Mouse (Mus musculus): ENCODE measurements around the gene Hist1h4j. TPM values are rescaled to one million over a fixed set of nuclear protein-coding genes. Genes with fewer than 3 reads are reported as not detected.
"Not testable (repeated sequence)": the region's sequence is repeated elsewhere in the genome, so short reads cannot be mapped to it uniquely, and the experiment has no call there.

Gene Hist1h4j
- polyA plus RNA-seq, 1 experiment = 60.3 TPM

- H3K4me1 ChIP-seq (replicated peaks; ENCODE audit: control insufficient read depth, insufficient read depth, low read length); H3K27me3 ChIP-seq (ENCODE audit: control insufficient read depth, insufficient read depth, low read length); H3K36me3 ChIP-seq (ENCODE audit: control insufficient read depth, insufficient read depth, low read length): not testable (repeated sequence)
- peak; percentile 96 for DNase-seq
- peak within 1 kb of the TSS; percentile 61 for H3K4me3 ChIP-seq (ENCODE audit: control insufficient read depth, insufficient read depth, low read length)
- H3K27ac ChIP-seq (ENCODE audit: control insufficient read depth, insufficient read depth, low read length) = peak within 1 kb of the TSS; percentile 96
- TF ChIP-seq POLR2A (IDR thresholded peaks at IDR 0.05; ENCODE audit: control insufficient read depth, extremely low read depth, insufficient read depth, low read length, poor library complexity) = peak; percentile 84
- WGBS = under 1% methylated on average over 46 of the region's 56 CpGs
Observed at GRCm38 (mm10) chr13:21750159-21751017, 15.5 kb downstream of the Hist1h4j start, which contains the start of gene Hist1h4k. Gene Hist1h4k (minus strand): TSS chr13:21750505.

- H3K4me3 ChIP-seq (ENCODE audit: control insufficient read depth, insufficient read depth, low read length) = no peak overlapping the region
- H3K27me3 ChIP-seq (ENCODE audit: control insufficient read depth, insufficient read depth, low read length) = no peaks in the 10 kb centered on the region
- no peak for DNase-seq
- no peaks in the 10 kb centered on the region for H3K36me3 ChIP-seq (ENCODE audit: control insufficient read depth, insufficient read depth, low read length)
- no peak overlapping the region for H3K27ac ChIP-seq (ENCODE audit: control insufficient read depth, insufficient read depth, low read length)
- TF ChIP-seq POLR2A (IDR thresholded peaks at IDR 0.05; ENCODE audit: control insufficient read depth, extremely low read depth, insufficient read depth, low read length, poor library complexity) = no peak
- no peak for TF ChIP-seq CTCF (IDR thresholded peaks at IDR 0.05; ENCODE audit: borderline replicate concordance, control insufficient read depth, extremely low read depth, insufficient read depth, low read length, poor library complexity)
- H3K4me1 ChIP-seq (replicated peaks; ENCODE audit: control insufficient read depth, insufficient read depth, low read length) = peaks cover 7% of the 10 kb centered on the region
Observed at GRCm38 (mm10) chr13:21751417-21751816, 16.6 kb downstream of the Hist1h4j start.

GRCm38 (mm10) chr13:21751827-21752226 is 17.0 kb downstream of the Hist1h4j start:
- Histone ChIP-seq H3K4me3 (ENCODE audit: control insufficient read depth, insufficient read depth, low read length) (no peak overlapping the region), H3K36me3 (ENCODE audit: control insufficient read depth, insufficient read depth, low read length) (no peaks in the 10 kb centered on the region), H3K27ac (ENCODE audit: control insufficient read depth, insufficient read depth, low read length) (no peak overlapping the region; the same call in 1 of the 2 replicates), H3K4me1 (replicated peaks; ENCODE audit: control insufficient read depth, insufficient read depth, low read length) (peaks cover 7% of the 10 kb centered on the region), H3K27me3 (ENCODE audit: control insufficient read depth, insufficient read depth, low read length) (no peaks in the 10 kb centered on the region)
- TF ChIP-seq POLR2A (IDR thresholded peaks at IDR 0.05; ENCODE audit: control insufficient read depth, extremely low read depth, insufficient read depth, low read length, poor library complexity) = no peak
- no peak for TF ChIP-seq CTCF (IDR thresholded peaks at IDR 0.05; ENCODE audit: borderline replicate concordance, control insufficient read depth, extremely low read depth, insufficient read depth, low read length, poor library complexity)
- no peak for DNase-seq
- 84% methylated on average over 3 of the region's 3 CpGs for WGBS

GRCm38 (mm10) chr13:21752356-21752755 is 17.5 kb downstream of the Hist1h4j start:
- Histone ChIP-seq H3K36me3 (ENCODE audit: control insufficient read depth, insufficient read depth, low read length) (no peaks in the 10 kb centered on the region), H3K27ac (ENCODE audit: control insufficient read depth, insufficient read depth, low read length) (peak overlapping the region; percentile 7; the same call in 1 of the 2 replicates), H3K4me1 (replicated peaks; ENCODE audit: control insufficient read depth, insufficient read depth, low read length) (peaks cover 7% of the 10 kb centered on the region), H3K27me3 (ENCODE audit: control insufficient read depth, insufficient read depth, low read length) (no peaks in the 10 kb centered on the region), H3K4me3 (ENCODE audit: control insufficient read depth, insufficient read depth, low read length) (no peak overlapping the region)
- WGBS = 54% methylated on average over 3 of the region's 3 CpGs
- no peak for TF ChIP-seq CTCF (IDR thresholded peaks at IDR 0.05; ENCODE audit: borderline replicate concordance, control insufficient read depth, extremely low read depth, insufficient read depth, low read length, poor library complexity)
- no peak for TF ChIP-seq POLR2A (IDR thresholded peaks at IDR 0.05; ENCODE audit: control insufficient read depth, extremely low read depth, insufficient read depth, low read length, poor library complexity)
- DNase-seq = no peak

GRCm38 (mm10) chr13:21753051-21753523 is 18.2 kb downstream of the Hist1h4j start:
- peaks cover 5% of the 10 kb centered on the region; the same call in 1 of the 2 replicates for H3K4me1 ChIP-seq (replicated peaks; ENCODE audit: control insufficient read depth, insufficient read depth, low read length)
- DNase-seq = no peak
- peak overlapping the region; percentile 94 for H3K27ac ChIP-seq (ENCODE audit: control insufficient read depth, insufficient read depth, low read length)
- 4% methylated on average over 10 of the region's 10 CpGs for WGBS
- peak overlapping the region; percentile 69 for H3K4me3 ChIP-seq (ENCODE audit: control insufficient read depth, insufficient read depth, low read length)
- no peaks in the 10 kb centered on the region for H3K27me3 ChIP-seq (ENCODE audit: control insufficient read depth, insufficient read depth, low read length)
- TF ChIP-seq POLR2A (IDR thresholded peaks at IDR 0.05; ENCODE audit: control insufficient read depth, extremely low read depth, insufficient read depth, low read length, poor library complexity) (no peak), CTCF (IDR thresholded peaks at IDR 0.05; ENCODE audit: borderline replicate concordance, control insufficient read depth, extremely low read depth, insufficient read depth, low read length, poor library complexity) (no peak)
- H3K36me3 ChIP-seq (ENCODE audit: control insufficient read depth, insufficient read depth, low read length) = no peaks in the 10 kb centered on the region

GRCm38 (mm10) chr13:21753524-21754285 is 18.8 kb downstream of the Hist1h4j start, which contains the start of the genes Hist1h2ak and Hist1h2bn:
Gene Hist1h2ak (minus strand): TSS chr13:21753827.
Gene Hist1h2bn (plus strand): TSS chr13:21754123.
- Histone ChIP-seq H3K4me3 (ENCODE audit: control insufficient read depth, insufficient read depth, low read length) (peak within 1 kb of the TSS; percentile 69), H3K27ac (ENCODE audit: control insufficient read depth, insufficient read depth, low read length) (peak within 1 kb of the TSS; percentile 94)
- H3K27me3 ChIP-seq (ENCODE audit: control insufficient read depth, insufficient read depth, low read length); H3K4me1 ChIP-seq (replicated peaks; ENCODE audit: control insufficient read depth, insufficient read depth, low read length); H3K36me3 ChIP-seq (ENCODE audit: control insufficient read depth, insufficient read depth, low read length): not testable (repeated sequence)
- TF ChIP-seq POLR2A (IDR thresholded peaks at IDR 0.05; ENCODE audit: control insufficient read depth, extremely low read depth, insufficient read depth, low read length, poor library complexity) = peak; percentile 68; the same call in 1 of the 2 replicates
- peak; percentile 78 for DNase-seq
- under 1% methylated on average over 50 of the region's 50 CpGs for WGBS

- under 1% methylated on average over 25 of the region's 26 CpGs for WGBS
- not testable (repeated sequence) for H3K36me3 ChIP-seq (ENCODE audit: control insufficient read depth, insufficient read depth, low read length); H3K4me1 ChIP-seq (replicated peaks; ENCODE audit: control insufficient read depth, insufficient read depth, low read length); H3K27me3 ChIP-seq (ENCODE audit: control insufficient read depth, insufficient read depth, low read length)
- H3K27ac ChIP-seq (ENCODE audit: control insufficient read depth, insufficient read depth, low read length) = peak overlapping the region; percentile 90
- H3K4me3 ChIP-seq (ENCODE audit: control insufficient read depth, insufficient read depth, low read length) = peak overlapping the region; percentile 49
- peak; percentile 42 for DNase-seq
Observed at GRCm38 (mm10) chr13:21754294-21755001, 19.6 kb downstream of the Hist1h4j start.

All from thymus, adult 2 months (tissue).